Mouse (Mus musculus): Measurements from ENCODE around the gene Slc13a4.
A peak's percentile ranks its signal among the peaks of the same experiment; 100 is the strongest.

Slc13a4 gene

DNA sequence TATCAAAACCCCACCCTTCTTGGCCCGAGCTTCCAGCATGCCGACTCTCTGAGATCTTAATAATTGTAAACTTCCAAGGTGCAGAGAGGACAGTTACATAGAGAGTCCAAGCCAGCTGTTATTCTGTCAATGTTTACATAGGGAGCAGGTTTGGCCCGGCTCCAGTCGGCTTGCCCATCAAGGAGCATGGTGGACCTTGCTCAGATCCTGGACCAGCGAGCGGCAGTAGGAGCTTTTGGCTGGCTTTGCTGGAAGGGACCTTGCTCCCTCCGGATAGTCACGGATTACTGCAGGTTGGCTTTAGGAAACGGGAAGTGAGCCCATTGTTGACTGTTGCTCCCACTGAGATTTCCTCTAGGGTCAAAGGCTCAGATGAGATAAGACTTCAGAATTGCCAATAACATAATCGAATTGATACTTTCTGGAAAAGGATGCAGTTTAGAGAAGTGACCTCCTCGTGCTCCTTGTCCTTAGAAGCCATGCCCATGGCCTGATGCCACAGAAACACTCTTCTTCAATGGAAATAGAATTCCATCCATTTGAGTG, 4.5 kb downstream of the Slc13a4 start:
- no peak for DNase-seq (ENCODE audit: low read depth, low spot score)

DNA sequence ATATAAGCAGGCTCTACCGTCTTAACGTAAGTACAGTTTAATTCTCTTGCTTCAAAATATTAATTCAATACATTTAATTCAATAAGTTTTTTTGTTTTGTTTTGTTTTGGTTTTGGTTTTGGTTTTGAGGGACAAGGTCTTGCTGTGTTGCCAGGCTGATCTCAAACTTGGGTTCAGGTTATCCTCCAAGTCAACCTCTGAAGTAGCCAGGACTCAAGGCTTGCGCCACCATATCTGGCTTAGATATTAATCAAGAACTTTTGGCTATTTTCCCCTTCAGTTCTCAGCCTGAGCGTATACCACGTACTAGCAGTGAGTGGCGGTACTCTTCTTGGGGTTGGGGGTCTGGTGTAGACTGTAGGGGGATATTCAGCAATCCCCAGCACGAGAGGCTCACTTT, 5.3 kb downstream of the Slc13a4 start:
- no peak for DNase-seq (ENCODE audit: low read depth, low spot score)

- DNase-seq (ENCODE audit: low read depth, low spot score), result no peak
Observed at GRCm38 (mm10) chr6:35298323-35298722, 9.6 kb downstream of the Slc13a4 start.

GRCm38 (mm10) chr6:35297516-35298227, 10.3 kb downstream of the Slc13a4 start:
- no peak for DNase-seq (ENCODE audit: low read depth, low spot score)

DNA sequence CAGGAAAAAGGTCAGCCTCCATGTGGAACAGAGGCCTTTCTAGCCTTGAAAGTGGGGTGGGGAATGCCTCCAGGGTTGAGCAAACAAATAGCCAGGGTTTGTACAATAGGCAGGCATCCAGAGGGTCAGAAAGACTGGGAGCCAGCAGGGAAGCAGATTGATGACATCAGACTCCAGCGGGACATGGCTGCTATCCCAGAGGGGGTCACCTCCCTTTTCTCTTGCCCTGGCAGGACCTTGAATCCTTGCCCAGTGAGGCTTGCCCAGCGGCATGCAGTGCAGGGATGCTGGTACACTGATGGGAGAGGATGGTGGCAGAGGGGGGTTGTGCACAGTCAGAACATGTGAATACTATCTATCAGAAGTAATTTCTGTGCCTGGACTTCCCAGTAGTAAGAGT, 10.9 kb downstream of the Slc13a4 start:
- no peak for DNase-seq (ENCODE audit: low read depth, low spot score)

DNA sequence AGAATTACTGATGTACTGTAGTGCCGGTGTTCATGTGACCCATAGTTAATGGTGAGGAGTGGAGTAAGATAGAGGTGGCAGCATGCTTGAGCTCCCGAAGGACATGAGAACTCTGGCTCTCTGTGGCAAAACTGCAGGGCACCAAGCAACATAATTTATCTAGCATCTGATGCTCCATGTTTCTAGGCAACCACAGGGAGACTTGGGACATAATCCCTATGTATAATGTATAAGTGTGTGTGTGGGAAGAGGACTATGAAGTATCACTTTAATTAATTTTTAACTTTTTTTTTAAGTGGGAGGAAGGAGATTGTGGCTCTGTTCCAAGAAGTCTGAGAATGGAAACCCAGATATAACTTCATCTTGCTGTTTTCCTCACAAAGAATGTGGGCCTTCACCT, 13.0 kb downstream of the Slc13a4 start:
- DNase-seq (ENCODE audit: low read depth, low spot score), result no peak

DNA sequence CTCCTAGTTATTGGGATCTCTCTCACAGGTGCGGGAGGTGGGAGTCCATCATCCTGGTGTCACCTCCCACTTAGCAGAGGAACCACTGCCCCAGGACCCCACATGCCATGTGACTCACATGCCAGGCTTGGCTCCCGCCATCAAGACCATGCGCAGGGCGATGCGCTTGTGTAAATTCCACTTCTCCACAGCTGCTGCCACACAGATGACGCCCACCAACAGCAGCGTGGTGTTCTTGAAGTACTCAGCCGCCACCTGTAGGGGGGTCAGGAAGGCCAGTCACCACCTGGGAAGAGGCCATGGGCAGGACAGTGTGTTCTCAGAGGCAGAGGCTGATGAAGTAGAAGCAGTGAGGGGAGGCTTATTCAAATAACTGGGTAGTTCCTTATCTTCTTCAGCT, 18.3 kb downstream of the Slc13a4 start:
- peak; percentile 66 for DNase-seq (ENCODE audit: low read depth, low spot score)

GRCm38 (mm10) chr6:35288920-35289319, 19.0 kb downstream of the Slc13a4 start:
- DNase-seq (ENCODE audit: low read depth, low spot score), result peak; percentile 74

GRCm38 (mm10) chr6:35288114-35288761, 19.7 kb downstream of the Slc13a4 start:
- DNase-seq (ENCODE audit: low read depth, low spot score), result peak; percentile 29

GRCm38 (mm10) chr6:35279306-35279705, 28.6 kb downstream of the Slc13a4 start:
- DNase-seq (ENCODE audit: low read depth, low spot score), result no peak

DNA sequence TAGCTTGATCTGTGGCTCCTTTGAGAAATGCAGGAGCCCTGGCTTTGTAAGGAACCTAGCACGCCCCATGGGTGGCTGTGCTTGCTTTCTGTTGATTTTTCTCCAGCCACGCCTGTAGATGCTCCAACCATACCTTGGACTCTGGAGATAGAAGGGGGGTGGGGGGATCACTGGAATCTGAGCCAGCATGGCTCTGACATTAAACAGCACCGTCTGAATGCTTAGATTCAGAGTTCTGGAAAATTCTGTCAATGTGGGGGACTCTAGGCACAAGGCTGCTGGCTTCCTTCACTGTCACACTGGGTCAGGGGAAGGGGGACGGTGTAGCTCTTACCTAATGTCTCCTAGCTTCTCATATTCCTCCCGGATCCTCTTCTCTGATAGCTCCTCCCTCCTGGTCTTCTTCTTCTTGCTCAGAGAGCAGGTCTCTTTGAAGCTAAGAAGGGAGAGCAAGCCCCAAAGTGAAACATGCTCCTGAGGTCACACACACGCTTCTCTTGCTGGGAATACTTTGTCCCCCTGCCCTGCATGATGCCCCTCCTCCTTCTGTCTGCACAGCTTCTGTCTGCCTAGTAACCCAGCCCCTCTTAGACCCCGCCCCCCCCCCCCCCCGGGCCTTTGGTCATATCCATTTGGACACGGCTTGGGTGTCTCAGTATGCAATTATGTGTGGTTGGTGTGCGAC, 29.9 kb downstream of the Slc13a4 start:
- no peak for DNase-seq (ENCODE audit: low read depth, low spot score)

- no peak for DNase-seq (ENCODE audit: low read depth, low spot score)
Observed at GRCm38 (mm10) chr6:35273391-35274082, 34.4 kb downstream of the Slc13a4 start.

DNA sequence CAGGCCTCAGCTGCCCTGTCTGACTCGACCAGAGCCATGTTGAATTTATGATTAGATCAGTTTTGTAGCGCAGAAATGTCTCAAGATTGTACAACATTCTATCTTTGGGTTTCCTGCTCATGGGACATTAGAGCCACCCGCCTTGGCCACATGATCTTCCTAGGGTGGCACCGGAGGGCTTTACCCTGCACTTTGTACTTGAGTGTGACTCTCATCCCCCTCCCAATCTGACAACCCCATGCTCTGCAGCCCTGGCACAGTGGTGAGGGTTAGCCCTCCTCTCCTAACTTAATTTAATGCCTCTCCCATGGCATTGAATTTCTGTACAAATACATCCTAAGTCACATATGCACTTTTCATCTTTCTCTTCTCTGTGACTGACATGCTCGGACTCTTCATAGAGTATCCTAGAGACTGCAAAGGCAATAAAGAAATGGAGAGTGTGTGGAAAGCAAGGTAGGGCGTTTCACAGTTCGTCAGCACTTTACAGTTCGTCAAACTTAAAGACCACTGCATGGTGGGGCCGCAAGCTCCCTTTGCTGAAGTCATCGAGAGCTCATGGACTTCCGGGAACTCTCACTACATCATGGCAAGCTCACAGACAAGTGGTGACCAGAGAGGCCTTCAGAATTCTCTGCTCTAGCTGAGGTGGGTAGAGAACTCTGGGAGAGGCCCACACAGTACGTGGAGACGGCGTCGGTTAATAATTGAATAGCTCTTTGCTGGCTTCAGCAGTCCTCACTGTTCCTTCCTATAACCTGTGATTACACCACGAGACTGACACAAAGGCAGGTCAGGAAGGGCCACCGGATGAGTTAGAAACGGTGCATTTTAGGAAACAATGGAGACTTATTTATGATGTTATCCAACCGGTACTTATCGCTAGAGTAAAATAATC, 35.8 kb downstream of the Slc13a4 start:
- DNase-seq (ENCODE audit: low read depth, low spot score), result peak; percentile 43

- DNase-seq (ENCODE audit: low read depth, low spot score), result no peak
Observed at GRCm38 (mm10) chr6:35271094-35271855, 36.7 kb downstream of the Slc13a4 start.

DNA sequence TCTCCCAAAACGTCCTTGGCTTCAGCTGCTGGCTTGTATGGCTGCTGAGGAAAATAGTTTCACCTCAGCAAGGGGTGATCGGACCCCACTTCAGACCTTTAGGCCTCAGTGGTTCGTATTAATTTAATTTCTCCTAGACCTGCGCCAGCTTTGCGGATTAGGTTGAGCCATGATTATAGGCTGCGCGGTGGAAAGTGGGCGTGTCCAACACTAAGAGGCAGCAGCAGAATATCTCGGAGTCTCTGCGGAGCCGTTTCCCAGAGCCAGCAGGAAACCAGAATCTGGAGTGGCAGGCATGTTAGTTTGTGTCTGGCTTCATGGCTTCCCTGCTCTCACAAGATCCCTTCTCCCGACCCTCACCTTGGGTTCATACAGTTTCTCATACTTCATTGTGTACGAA, 38.3 kb downstream of the Slc13a4 start:
- peak; percentile 80 for DNase-seq (ENCODE audit: low read depth, low spot score)

DNA sequence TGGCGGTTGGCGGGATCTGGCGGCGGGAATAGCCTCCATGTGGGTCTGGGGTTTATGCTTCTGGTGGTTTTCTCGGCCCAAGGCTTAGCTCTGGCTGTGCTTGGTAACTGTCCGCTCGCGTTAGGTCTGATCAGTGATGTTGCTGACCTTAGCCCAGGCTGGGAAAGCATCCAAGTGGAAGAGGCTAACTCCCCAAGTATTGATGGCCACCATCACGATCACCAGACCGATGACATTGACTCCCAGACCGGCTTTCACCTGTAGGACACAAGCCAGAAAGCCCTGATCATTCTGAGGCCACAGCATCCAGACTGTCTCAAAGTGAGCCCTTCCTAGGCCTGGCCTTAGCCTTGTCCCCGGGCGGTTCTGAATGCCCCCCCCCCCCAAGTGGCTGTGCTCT, 39.2 kb downstream of the Slc13a4 start:
- DNase-seq (ENCODE audit: low read depth, low spot score), result peak; percentile 50

GRCm38 (mm10) chr6:35265580-35266278, 42.2 kb downstream of the Slc13a4 start:
- DNase-seq (ENCODE audit: low read depth, low spot score), result peak; percentile 34

DNA sequence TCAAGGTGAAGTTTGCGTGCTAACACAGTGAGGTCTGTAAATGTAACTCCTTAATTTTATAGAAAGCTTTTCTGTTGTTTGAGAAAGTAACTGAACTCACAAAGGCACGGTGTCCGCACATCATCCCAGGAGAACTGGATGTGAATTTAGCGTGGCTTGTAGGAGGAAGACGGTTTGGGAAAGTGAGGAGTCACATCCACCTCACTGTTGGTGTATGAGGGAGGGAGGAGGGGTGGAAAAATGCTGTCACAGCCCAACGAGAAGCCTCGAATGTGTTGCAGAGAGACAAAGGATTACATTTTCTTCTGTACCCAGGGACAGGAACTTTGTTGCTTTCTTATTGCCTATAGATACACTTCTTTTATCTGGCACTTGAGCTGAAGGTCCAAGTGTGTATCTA, 47.4 kb downstream of the Slc13a4 start:
- DNase-seq (ENCODE audit: low read depth, low spot score), result no peak

DNA sequence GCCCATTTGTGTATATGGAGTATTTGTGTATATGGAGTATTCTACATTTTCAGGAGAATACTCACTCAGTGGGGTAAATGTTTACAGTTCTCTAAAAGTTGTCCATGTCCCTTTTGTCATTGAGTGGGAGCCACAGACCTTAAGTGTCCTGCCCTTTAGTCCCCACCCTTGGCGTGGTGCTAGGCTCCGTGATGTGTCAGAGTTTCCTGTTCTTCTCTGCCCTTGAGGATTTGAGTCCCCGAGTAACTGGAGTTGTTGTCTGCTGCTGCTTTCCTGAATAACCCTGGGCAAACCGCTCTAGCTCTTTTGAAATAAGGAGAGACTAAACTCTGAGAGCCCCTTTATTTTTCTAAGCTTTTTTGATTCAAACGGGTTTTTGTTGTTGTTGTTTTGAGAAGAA, 48.4 kb downstream of the Slc13a4 start:
- no peak for DNase-seq (ENCODE audit: low read depth, low spot score)

DNA sequence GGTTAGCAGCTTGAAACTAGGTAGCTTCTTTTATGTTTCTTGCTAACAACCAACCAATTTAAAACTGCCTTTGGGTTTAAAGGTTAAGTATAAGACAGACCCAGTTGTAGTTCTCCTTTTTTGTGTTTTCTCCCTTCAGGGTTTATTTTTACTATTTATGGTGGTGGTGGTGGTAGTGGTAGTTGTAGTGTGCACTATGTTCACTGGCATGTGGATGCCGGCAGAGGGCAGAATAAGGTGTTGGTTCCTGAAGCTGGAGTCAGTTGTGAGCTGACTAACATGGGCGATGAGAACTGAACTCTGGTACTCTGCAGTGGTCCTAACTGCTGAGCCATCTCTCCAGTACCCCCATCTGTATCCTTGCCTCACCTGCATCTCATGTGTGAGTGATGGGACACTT, 49.0 kb downstream of the Slc13a4 start:
- peak; percentile 62 for DNase-seq (ENCODE audit: low read depth, low spot score)

All from ZHBTc4 (cell line).